Mouse (Mus musculus): ENCODE measurements around the gene Kantr. TPM values are rescaled to one million over a fixed set of nuclear protein-coding genes. Genes with fewer than 3 reads are reported as not detected.
A peak's percentile ranks its signal among the peaks of the same experiment; 100 is the strongest.
"Not testable (repeated sequence)": the region's sequence is repeated elsewhere in the genome, so short reads cannot be mapped to it uniquely, and the experiment has no call there.

The Kantr gene
- polyA plus RNA-seq, 1 experiment, result 8.4 TPM

DNA sequence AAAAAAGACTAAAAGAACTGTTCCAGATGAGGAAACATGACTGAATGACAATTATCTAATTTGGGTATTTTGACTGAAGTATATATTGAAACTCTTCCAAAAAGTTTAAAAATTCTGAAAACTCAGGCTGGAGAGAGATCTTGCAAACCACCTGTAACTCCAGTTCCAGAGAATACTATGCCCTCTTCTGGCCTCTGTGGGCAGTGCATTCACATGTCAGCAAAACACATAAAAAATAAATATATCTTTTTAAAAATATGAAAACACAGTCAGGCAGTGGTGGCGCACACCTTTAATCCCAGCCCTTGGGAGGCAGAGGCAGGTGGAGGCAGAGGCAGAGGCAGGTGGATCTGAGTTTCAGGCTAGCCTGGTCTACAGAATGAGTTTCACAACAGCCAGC is 3.7 kb downstream of the Kantr start:
- Histone ChIP-seq H3K36me3 (ENCODE audit: control insufficient read depth, insufficient read depth, low read length) (no peaks in the 10 kb centered on the region), H3K4me3 (ENCODE audit: insufficient read depth, low read depth, low read length) (no peak overlapping the region), H3K27me3 (replicated peaks; ENCODE audit: control insufficient read depth, insufficient read depth, low read length) (no peaks in the 10 kb centered on the region), H3K4me1 (ENCODE audit: control insufficient read depth, insufficient read depth, low read length) (no peaks in the 10 kb centered on the region), H3K27ac (ENCODE audit: insufficient read depth, low read depth, low read length) (no peak overlapping the region)
- no peak for DNase-seq
- TF ChIP-seq CTCF (conservative IDR thresholded peaks at IDR 0.05; ENCODE audit: insufficient read depth, insufficient read length, low read depth, low read length) (no peak), POLR2A (IDR thresholded peaks at IDR 0.05; ENCODE audit: low read depth, low read length) (no peak)
- WGBS, result 100% methylated on average over 1 of the region's 1 CpGs

DNA sequence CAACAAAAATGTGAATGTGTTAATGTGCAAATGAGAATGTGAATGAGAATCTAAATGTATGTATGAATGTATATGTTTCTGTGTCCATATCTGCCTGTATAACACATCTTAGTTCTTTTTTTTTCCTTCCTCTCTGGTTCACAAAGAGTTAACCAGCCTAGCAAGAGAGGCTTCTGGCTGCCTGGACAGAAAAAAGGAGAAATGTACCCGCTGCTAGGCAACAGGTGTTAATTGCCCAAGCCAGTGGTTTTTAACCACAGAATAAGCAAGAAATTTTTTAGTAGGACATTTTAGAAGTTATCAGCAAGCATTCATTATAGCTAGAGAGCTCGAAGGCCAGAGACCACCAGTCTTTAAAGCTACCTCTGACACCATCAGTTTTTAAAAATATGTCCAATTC is 4.5 kb downstream of the Kantr start:
- 56% methylated on average over 2 of the region's 2 CpGs for WGBS
- TF ChIP-seq CTCF (conservative IDR thresholded peaks at IDR 0.05; ENCODE audit: insufficient read depth, insufficient read length, low read depth, low read length) (no peak), POLR2A (IDR thresholded peaks at IDR 0.05; ENCODE audit: low read depth, low read length) (no peak)
- H3K27ac ChIP-seq (ENCODE audit: insufficient read depth, low read depth, low read length), result no peak overlapping the region
- H3K4me3 ChIP-seq (ENCODE audit: insufficient read depth, low read depth, low read length), result no peak overlapping the region
- no peaks in the 10 kb centered on the region for H3K27me3 ChIP-seq (replicated peaks; ENCODE audit: control insufficient read depth, insufficient read depth, low read length)
- H3K36me3 ChIP-seq (ENCODE audit: control insufficient read depth, insufficient read depth, low read length), result no peaks in the 10 kb centered on the region
- no peak for DNase-seq
- no peaks in the 10 kb centered on the region for H3K4me1 ChIP-seq (ENCODE audit: control insufficient read depth, insufficient read depth, low read length)

DNA sequence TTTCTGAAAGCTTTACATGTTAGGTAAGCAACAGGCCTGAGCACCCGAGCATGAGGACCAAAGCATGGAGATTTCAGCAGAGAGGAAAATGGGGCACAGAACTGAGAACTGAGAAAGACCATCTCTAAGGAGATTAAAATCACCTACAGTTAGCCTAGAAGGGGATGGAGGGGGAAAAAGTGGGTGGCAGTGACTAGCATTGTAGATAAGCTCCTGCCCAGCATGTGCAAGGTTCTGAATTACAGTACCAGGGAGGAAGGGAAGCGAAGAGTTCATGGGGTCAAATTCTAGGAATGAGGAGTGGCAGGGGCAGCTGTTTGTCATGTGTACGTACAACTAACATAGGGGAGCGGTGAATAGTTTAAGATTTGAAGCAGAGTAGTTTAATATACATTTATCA is 6.8 kb downstream of the Kantr start:
- TF ChIP-seq POLR2A (IDR thresholded peaks at IDR 0.05; ENCODE audit: low read depth, low read length) (no peak), CTCF (conservative IDR thresholded peaks at IDR 0.05; ENCODE audit: insufficient read depth, insufficient read length, low read depth, low read length) (no peak)
- Histone ChIP-seq H3K27me3 (replicated peaks; ENCODE audit: control insufficient read depth, insufficient read depth, low read length) (no peaks in the 10 kb centered on the region), H3K4me3 (ENCODE audit: insufficient read depth, low read depth, low read length) (no peak overlapping the region), H3K36me3 (ENCODE audit: control insufficient read depth, insufficient read depth, low read length) (no peaks in the 10 kb centered on the region), H3K27ac (ENCODE audit: insufficient read depth, low read depth, low read length) (no peak overlapping the region), H3K4me1 (ENCODE audit: control insufficient read depth, insufficient read depth, low read length) (no peaks in the 10 kb centered on the region)
- no peak for DNase-seq
- WGBS, result 86% methylated on average over 4 of the region's 4 CpGs

DNA sequence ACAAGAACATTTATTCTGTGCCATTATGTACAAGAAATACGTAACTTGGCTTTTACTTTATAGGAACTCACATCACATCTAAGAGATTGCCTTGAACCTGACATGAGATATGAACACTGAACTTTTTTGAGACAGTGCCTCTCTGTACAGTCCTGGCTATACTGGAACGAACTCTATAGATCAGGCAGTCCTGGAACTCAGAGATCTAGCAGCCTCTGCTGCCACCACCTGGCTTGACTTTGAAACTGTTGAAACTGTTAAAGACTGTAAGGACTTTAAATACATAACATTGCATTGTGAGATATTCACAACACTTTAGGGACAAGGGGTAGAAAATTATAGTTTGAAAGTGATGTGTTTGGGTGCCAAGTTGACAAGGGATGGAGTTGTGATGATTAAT is 19.4 kb downstream of the Kantr start:
- no peak overlapping the region for H3K4me3 ChIP-seq (ENCODE audit: insufficient read depth, low read depth, low read length)
- 54% methylated on average over 2 of the region's 2 CpGs for WGBS
- no peaks in the 10 kb centered on the region for H3K27me3 ChIP-seq (replicated peaks; ENCODE audit: control insufficient read depth, insufficient read depth, low read length)
- no peak overlapping the region for H3K27ac ChIP-seq (ENCODE audit: insufficient read depth, low read depth, low read length)
- TF ChIP-seq CTCF (conservative IDR thresholded peaks at IDR 0.05; ENCODE audit: insufficient read depth, insufficient read length, low read depth, low read length), result peak; percentile 35; the same call in 1 of the 2 replicates
- no peak for TF ChIP-seq POLR2A (IDR thresholded peaks at IDR 0.05; ENCODE audit: low read depth, low read length)
- peak; percentile 6 for DNase-seq
- H3K4me1 ChIP-seq (ENCODE audit: control insufficient read depth, insufficient read depth, low read length), result no peaks in the 10 kb centered on the region
- H3K36me3 ChIP-seq (ENCODE audit: control insufficient read depth, insufficient read depth, low read length), result no peaks in the 10 kb centered on the region

DNA sequence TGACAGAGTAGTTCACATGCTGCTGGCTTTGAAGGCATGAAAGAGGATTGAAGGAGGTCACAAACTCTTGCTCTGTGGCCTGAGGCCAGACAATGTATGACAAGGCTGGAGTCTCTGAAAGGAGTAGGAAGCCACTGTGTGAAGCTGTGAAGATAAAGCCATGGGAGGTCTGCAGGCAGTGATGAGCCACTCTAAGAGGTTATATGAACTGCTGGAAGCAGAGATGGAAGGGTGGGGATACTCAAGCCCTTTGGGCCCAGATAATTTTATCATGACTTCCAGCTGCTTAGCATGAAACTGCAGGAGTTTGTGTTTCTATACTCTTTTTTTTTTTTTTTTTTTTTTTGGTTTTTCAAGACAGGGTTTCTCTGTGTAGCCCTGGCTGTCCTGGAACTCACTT is 19.9 kb downstream of the Kantr start:
- Histone ChIP-seq H3K36me3 (ENCODE audit: control insufficient read depth, insufficient read depth, low read length) (no peaks in the 10 kb centered on the region), H3K27ac (ENCODE audit: insufficient read depth, low read depth, low read length) (no peak overlapping the region), H3K4me1 (ENCODE audit: control insufficient read depth, insufficient read depth, low read length) (no peaks in the 10 kb centered on the region), H3K27me3 (replicated peaks; ENCODE audit: control insufficient read depth, insufficient read depth, low read length) (no peaks in the 10 kb centered on the region), H3K4me3 (ENCODE audit: insufficient read depth, low read depth, low read length) (no peak overlapping the region)
- DNase-seq, result no peak
- TF ChIP-seq CTCF (conservative IDR thresholded peaks at IDR 0.05; ENCODE audit: insufficient read depth, insufficient read length, low read depth, low read length), result no peak
- TF ChIP-seq POLR2A (IDR thresholded peaks at IDR 0.05; ENCODE audit: low read depth, low read length), result no peak

DNA sequence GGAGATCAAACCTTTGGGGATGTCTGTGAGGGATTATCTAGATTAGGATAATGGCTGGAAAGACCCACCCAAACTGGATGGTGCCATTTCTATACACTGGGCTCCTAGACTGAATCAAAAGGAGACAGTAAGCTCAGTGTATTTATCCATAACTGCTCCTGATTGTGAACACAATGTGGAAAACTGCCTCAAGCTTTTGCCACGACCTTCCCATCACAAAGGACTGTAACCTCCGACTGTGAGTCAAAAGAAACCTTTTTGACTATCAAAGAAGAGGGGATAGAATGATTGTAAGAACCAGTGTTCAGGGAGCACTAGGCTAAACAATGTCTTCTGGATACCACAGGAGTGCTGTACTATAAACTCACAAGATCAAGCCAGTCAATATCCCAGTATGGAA is 21.1 kb downstream of the Kantr start:
- no peak overlapping the region for H3K4me3 ChIP-seq (ENCODE audit: insufficient read depth, low read depth, low read length)
- WGBS, result 98% methylated on average over 2 of the region's 2 CpGs
- no peaks in the 10 kb centered on the region for H3K36me3 ChIP-seq (ENCODE audit: control insufficient read depth, insufficient read depth, low read length)
- no peak overlapping the region for H3K27ac ChIP-seq (ENCODE audit: insufficient read depth, low read depth, low read length)
- no peaks in the 10 kb centered on the region for H3K27me3 ChIP-seq (replicated peaks; ENCODE audit: control insufficient read depth, insufficient read depth, low read length)
- DNase-seq, result no peak
- no peak for TF ChIP-seq CTCF (conservative IDR thresholded peaks at IDR 0.05; ENCODE audit: insufficient read depth, insufficient read length, low read depth, low read length)
- no peak for TF ChIP-seq POLR2A (IDR thresholded peaks at IDR 0.05; ENCODE audit: low read depth, low read length)
- H3K4me1 ChIP-seq (ENCODE audit: control insufficient read depth, insufficient read depth, low read length), result no peaks in the 10 kb centered on the region

DNA sequence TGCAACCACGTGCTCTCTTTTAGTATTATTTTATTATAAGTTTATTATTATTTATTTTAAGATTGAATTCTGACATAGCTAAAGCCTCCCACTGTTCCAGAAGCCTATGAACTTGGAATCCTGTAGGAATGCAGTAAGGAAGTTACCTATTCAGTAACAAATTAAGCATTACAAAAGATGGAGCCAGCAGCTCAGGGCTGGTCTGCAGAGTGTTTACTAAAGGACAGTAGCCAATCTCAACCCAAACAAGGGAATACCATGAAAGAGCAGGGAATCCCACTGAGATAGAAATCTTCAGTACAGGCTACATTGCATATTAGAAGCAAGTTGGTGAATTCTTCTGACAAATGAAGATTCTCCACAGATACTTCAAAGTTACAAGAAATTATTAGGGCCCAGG is 40.3 kb downstream of the Kantr start:
- 63% methylated on average over 1 of the region's 1 CpGs for WGBS
- H3K27ac ChIP-seq (ENCODE audit: insufficient read depth, low read depth, low read length); H3K27me3 ChIP-seq (replicated peaks; ENCODE audit: control insufficient read depth, insufficient read depth, low read length); H3K4me1 ChIP-seq (ENCODE audit: control insufficient read depth, insufficient read depth, low read length); H3K4me3 ChIP-seq (ENCODE audit: insufficient read depth, low read depth, low read length); DNase-seq; H3K36me3 ChIP-seq (ENCODE audit: control insufficient read depth, insufficient read depth, low read length): not testable (repeated sequence)

DNA sequence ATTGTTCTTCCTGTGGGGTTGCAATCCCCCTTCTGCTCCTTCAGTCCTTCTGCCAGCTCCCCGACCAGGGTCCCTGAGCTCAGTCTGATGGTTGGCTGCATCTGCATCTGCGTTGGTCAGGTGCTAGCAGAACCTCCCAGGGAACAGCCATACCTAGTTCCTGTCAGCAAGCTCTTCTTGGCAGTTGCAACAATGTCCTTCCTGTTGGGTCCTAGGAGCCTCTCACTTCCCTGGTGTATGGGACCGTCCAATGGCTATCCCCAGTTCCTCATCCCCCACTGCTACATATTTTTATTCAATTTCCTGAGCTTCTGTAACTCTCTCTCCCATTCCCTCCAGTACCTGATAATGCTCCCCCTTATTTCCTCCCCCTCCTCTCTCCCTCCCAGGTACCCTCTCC is 42.5 kb downstream of the Kantr start:
- Histone ChIP-seq H3K27me3 (replicated peaks; ENCODE audit: control insufficient read depth, insufficient read depth, low read length) (no peaks in the 10 kb centered on the region), H3K4me1 (ENCODE audit: control insufficient read depth, insufficient read depth, low read length) (no peaks in the 10 kb centered on the region), H3K27ac (ENCODE audit: insufficient read depth, low read depth, low read length) (no peak overlapping the region), H3K4me3 (ENCODE audit: insufficient read depth, low read depth, low read length) (no peak overlapping the region), H3K36me3 (ENCODE audit: control insufficient read depth, insufficient read depth, low read length) (no peaks in the 10 kb centered on the region)
- TF ChIP-seq CTCF (conservative IDR thresholded peaks at IDR 0.05; ENCODE audit: insufficient read depth, insufficient read length, low read depth, low read length) (no peak), POLR2A (IDR thresholded peaks at IDR 0.05; ENCODE audit: low read depth, low read length) (no peak)
- WGBS, result 74% methylated on average over 3 of the region's 3 CpGs
- no peak for DNase-seq

Measured in kidney, adult 2 months (tissue).